Mouse (Mus musculus): ENCODE measurements at regions not wholly inside any gene's neighbourhood (a gene's known extent, or its start where the extent isn't known, plus 50 kb on each side); places are given as distances from the start of the nearest gene placed in this dataset.

DNA sequence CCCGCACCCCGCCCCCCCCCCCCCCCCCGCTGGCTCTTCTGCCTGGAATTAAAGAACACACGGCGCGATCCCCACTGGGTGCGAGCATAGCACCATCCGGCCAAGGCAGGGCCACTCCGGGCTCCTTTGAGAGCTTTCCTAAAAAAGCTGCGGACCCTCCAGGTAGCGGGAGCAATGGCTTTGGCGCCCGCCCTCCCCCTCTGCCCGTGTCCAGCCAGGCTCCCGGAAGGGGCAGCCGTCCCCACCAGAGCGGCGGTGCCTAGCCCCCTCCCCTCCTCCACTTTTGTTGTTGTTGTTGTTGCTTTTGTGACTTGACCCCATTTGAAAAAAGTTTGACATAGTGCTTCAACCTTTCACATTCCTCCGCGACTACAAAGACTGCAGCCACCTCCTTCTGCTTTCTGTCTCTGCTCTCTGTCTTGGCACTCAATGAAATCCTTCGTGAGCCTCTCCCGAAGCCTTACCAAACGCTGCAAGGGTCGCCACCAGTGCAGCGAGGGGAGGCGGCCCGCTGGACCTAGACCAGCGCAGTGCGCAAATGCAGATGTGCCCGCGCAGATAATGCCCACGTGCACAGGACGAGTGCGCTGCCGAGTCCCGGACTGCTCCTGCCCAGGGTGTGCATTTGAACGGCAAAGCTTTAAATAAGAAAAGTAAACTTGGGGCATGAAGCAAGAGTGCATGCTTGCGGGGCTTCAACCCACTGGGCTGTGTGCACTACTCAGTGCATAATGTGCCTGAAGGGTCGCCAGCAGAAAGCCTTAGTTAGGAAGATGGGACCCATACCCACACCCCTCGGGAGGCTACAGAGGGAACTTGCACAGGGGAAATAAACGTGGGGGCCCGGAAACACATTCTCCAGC lies 179.0 kb upstream of the Xlr start:
- in situ Hi-C loops (cut with MboI; ENCODE audit: low sequenced_read_pairs in 2 of 2, unreplicated experiment in 2 of 2): no loop called here
- TF ChIP-seq CHD2 (IDR thresholded peaks at IDR 0.05; ENCODE audit: low read depth, low read length) (no peak), ZC3H11A (IDR thresholded peaks at IDR 0.05; ENCODE audit: borderline replicate concordance, low read depth, low read length) (no peak), ZNF384 (IDR thresholded peaks at IDR 0.05; ENCODE audit: low read depth, low read length) (no peak), MAFK (IDR thresholded peaks at IDR 0.05; ENCODE audit: insufficient read depth, low read depth, low read length) (no peak), HCFC1 (IDR thresholded peaks at IDR 0.05; ENCODE audit: borderline replicate concordance, insufficient read depth, low read length) (no peak)
- Histone ChIP-seq H3K4me3 (ENCODE audit: insufficient read depth in 1 of 2, low read depth in 1 of 2, low read length in 2 of 2, poor library complexity in 1 of 2, severe bottlenecking in 1 of 2) (peak overlapping the region; percentile 26 to 31; a peak in 1 of 4 replicates), H3K9me3 (ENCODE audit: control insufficient read depth, insufficient read depth, low read depth, low read length) (no peaks in the 10 kb centered on the region), H3K27ac (ENCODE audit: insufficient read depth, low read depth, low read length, poor library complexity, severe bottlenecking) (no peak overlapping the region), H3K9ac (ENCODE audit: insufficient read depth, low read depth, low read length, poor library complexity, severe bottlenecking) (no peak overlapping the region; the same call in 1 of the 2 replicates), H3K36me3 (ENCODE audit: control insufficient read depth, insufficient read depth, low read length, poor library complexity, severe bottlenecking) (no peaks in the 10 kb centered on the region), H3K4me1 (ENCODE audit: control insufficient read depth in 2 of 2, insufficient read depth in 2 of 2, low read length in 2 of 2, poor library complexity in 1 of 2) (peaks cover 0 to 3% of the 10 kb centered on the region in 2 experiments; a peak in 1 of 4 replicates)
- no peak for DNase-seq (ENCODE audit: low read depth, low spot score)

GRCm38 (mm10) chrX:53975545-53976272 lies 178.2 kb upstream of the Xlr start:
- Histone ChIP-seq H3K9me3 (ENCODE audit: control insufficient read depth, insufficient read depth, low read depth, low read length) (no peaks in the 10 kb centered on the region), H3K27ac (ENCODE audit: insufficient read depth, low read depth, low read length, poor library complexity, severe bottlenecking) (no peak overlapping the region), H3K9ac (ENCODE audit: insufficient read depth, low read depth, low read length, poor library complexity, severe bottlenecking) (no peak overlapping the region), H3K36me3 (ENCODE audit: control insufficient read depth, insufficient read depth, low read length, poor library complexity, severe bottlenecking) (no peaks in the 10 kb centered on the region), H3K4me3 (ENCODE audit: insufficient read depth in 1 of 2, low read depth in 1 of 2, low read length in 2 of 2, poor library complexity in 1 of 2, severe bottlenecking in 1 of 2) (peak overlapping the region in 1 of 2 experiments; percentile 12; a peak in 1 of 4 replicates), H3K4me1 (ENCODE audit: control insufficient read depth in 2 of 2, insufficient read depth in 2 of 2, low read length in 2 of 2, poor library complexity in 1 of 2) (peaks cover 0 to 3% of the 10 kb centered on the region in 2 experiments; a peak in 1 of 4 replicates)
- no peak for TF ChIP-seq MAFK (IDR thresholded peaks at IDR 0.05; ENCODE audit: insufficient read depth, low read depth, low read length)
- TF ChIP-seq ZC3H11A (IDR thresholded peaks at IDR 0.05; ENCODE audit: borderline replicate concordance, low read depth, low read length): no peak
- in situ Hi-C loops (cut with MboI; ENCODE audit: low sequenced_read_pairs in 2 of 2, unreplicated experiment in 2 of 2): no loop called here
- no peak for DNase-seq (ENCODE audit: low read depth, low spot score)

GRCm38 (mm10) chrX:53974732-53975544 lies 177.4 kb upstream of the Xlr start:
- TF ChIP-seq MAFK (IDR thresholded peaks at IDR 0.05; ENCODE audit: insufficient read depth, low read depth, low read length) (no peak), HCFC1 (IDR thresholded peaks at IDR 0.05; ENCODE audit: borderline replicate concordance, insufficient read depth, low read length) (no peak), CHD2 (IDR thresholded peaks at IDR 0.05; ENCODE audit: low read depth, low read length) (no peak), ZNF384 (IDR thresholded peaks at IDR 0.05; ENCODE audit: low read depth, low read length) (no peak), ZC3H11A (IDR thresholded peaks at IDR 0.05; ENCODE audit: borderline replicate concordance, low read depth, low read length) (no peak)
- H3K4me3 ChIP-seq (ENCODE audit: insufficient read depth in 1 of 2, low read depth in 1 of 2, low read length in 2 of 2, poor library complexity in 1 of 2, severe bottlenecking in 1 of 2): peak overlapping the region; percentile 53 to 61
- H3K9me3 ChIP-seq (ENCODE audit: control insufficient read depth, insufficient read depth, low read depth, low read length): no peaks in the 10 kb centered on the region
- H3K27ac ChIP-seq (ENCODE audit: insufficient read depth, low read depth, low read length, poor library complexity, severe bottlenecking): no peak overlapping the region
- H3K9ac ChIP-seq (ENCODE audit: insufficient read depth, low read depth, low read length, poor library complexity, severe bottlenecking): 0 out of 2 replicates have a peak overlapping the region, but pooled peaks have one; percentile 11
- peak; percentile 48 for DNase-seq (ENCODE audit: low read depth, low spot score)
- H3K4me1 ChIP-seq (ENCODE audit: control insufficient read depth in 2 of 2, insufficient read depth in 2 of 2, low read length in 2 of 2, poor library complexity in 1 of 2): peaks cover 0 to 3% of the 10 kb centered on the region in 2 experiments; a peak in 1 of 4 replicates
- H3K36me3 ChIP-seq (ENCODE audit: control insufficient read depth, insufficient read depth, low read length, poor library complexity, severe bottlenecking): no peaks in the 10 kb centered on the region
- in situ Hi-C loops (cut with MboI; ENCODE audit: low sequenced_read_pairs in 2 of 2, unreplicated experiment in 2 of 2): no loop called here

Measured in ES-E14 (cell line).